Mouse (Mus musculus): ENCODE measurements at regions not wholly inside any gene's neighbourhood (a gene's known extent, or its start where the extent isn't known, plus 50 kb on each side); places are given as distances from the start of the nearest gene placed in this dataset.

- DNase-seq (ENCODE audit: low read depth, low spot score): no peak
Measured at GRCm38 (mm10) chr4:64811974-64812373, 312.0 kb upstream of the Pappa start.

GRCm38 (mm10) chr4:64812812-64813211 is 311.2 kb upstream of the Pappa start:
- DNase-seq (ENCODE audit: low read depth, low spot score): no peak

DNA sequence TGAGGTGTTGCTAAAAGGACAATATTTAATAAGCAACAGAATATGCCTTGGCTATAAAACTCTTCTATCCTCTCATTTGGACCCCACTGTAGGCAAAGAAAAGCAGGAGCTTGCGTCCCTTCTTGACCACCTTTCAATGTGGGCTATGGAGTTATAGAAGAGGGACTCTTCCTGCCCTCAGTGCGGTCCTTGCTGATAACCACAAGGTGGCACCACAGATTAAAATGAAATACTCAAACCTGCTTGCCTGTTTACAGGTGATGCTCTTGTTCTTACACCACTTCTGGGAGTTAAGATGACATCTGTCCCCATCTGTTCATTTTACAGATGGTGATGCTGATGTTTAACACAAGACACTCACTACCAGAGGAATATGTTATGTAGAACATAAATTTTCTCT is 291.1 kb upstream of the Pappa start:
- no peak for DNase-seq (ENCODE audit: low read depth, low spot score)

- no peak for DNase-seq (ENCODE audit: low read depth, low spot score)
Measured at GRCm38 (mm10) chr4:64874521-64874920, 249.5 kb upstream of the Pappa start.

- DNase-seq (ENCODE audit: low read depth, low spot score): no peak
Measured at GRCm38 (mm10) chr4:64876924-64877323, 247.1 kb upstream of the Pappa start.

- DNase-seq (ENCODE audit: low read depth, low spot score): no peak
Measured at GRCm38 (mm10) chr4:64897935-64898334, 226.0 kb upstream of the Pappa start.

- no peak for DNase-seq (ENCODE audit: low read depth, low spot score)
Measured at GRCm38 (mm10) chr4:64901091-64901845, 222.7 kb upstream of the Pappa start.

GRCm38 (mm10) chr4:64923751-64924150 is 200.2 kb upstream of the Pappa start:
- DNase-seq (ENCODE audit: low read depth, low spot score): no peak

DNA sequence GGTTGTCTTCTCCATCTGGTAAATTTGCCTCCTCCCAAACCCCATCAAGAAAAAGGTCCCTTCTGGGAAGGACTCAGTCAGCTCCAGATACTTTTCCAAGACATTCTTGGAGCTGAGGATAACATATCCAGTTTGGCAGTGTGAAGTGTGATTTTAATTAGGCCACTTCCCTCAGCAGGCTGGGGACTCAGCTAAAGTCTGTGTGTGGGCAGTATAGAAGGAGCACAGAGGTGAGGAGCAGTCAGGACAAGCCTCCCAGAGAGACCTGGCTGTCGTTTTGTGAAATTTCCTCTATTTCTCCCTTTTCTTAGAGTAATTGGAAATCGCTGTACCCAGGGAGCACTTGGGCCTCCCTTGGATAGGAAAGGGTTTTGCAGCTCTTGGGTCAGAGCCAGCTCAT is 195.4 kb upstream of the Pappa start:
- DNase-seq (ENCODE audit: low read depth, low spot score): no peak

DNA sequence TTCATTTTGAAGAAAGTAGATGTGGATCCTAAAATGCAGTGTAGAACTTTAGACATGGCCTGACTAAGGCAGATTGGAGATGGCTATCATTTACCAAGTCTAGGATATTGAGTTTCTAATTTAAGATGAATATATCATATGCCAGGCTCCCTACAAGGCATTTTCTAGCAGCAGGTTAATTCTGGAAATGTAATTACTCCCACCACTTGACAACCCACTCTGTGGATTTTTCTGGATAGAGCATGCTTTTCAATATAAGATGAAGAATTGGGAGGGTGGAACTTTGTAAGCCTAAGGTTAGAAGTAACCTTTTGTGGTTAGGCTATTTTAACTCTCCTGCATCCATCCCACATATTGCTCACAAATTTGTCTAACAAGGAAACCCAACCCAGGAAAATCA is 178.4 kb upstream of the Pappa start:
- no peak for DNase-seq (ENCODE audit: low read depth, low spot score)

GRCm38 (mm10) chr4:64952651-64953050 is 171.3 kb upstream of the Pappa start:
- DNase-seq (ENCODE audit: low read depth, low spot score): no peak

GRCm38 (mm10) chr4:64958843-64959242 is 165.1 kb upstream of the Pappa start:
- DNase-seq (ENCODE audit: low read depth, low spot score): no peak

DNA sequence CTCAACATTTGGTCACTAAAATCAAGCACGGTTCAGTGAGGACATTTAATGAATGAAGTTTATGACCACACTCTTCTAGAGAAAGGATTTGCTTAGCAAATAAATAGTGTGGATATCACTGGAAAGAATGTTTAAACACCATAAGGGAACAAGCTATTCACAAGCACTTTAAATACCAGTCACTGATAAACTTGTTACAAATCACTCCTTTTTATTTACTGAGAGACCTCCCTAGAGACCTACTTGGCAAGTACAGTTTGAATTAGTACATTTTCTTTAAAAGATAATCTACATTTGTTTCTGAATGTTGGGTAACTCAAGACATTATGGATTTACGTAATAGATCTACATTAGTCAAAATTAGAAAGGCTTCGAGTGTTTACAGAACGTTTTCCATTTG is 162.2 kb upstream of the Pappa start:
- DNase-seq (ENCODE audit: low read depth, low spot score): no peak

Data from WW6 (cell line).